Mouse (Mus musculus): ENCODE results near the gene Itga4. TPM values are rescaled to one million over a fixed set of nuclear protein-coding genes. Genes with fewer than 3 reads are reported as not detected.

The Itga4 gene
- polyA plus RNA-seq (2015; fragmentation: Nextera tagmentation; extraction: Ambion mirVana), result 5.3 and 6.1 TPM in 2 replicates

DNA sequence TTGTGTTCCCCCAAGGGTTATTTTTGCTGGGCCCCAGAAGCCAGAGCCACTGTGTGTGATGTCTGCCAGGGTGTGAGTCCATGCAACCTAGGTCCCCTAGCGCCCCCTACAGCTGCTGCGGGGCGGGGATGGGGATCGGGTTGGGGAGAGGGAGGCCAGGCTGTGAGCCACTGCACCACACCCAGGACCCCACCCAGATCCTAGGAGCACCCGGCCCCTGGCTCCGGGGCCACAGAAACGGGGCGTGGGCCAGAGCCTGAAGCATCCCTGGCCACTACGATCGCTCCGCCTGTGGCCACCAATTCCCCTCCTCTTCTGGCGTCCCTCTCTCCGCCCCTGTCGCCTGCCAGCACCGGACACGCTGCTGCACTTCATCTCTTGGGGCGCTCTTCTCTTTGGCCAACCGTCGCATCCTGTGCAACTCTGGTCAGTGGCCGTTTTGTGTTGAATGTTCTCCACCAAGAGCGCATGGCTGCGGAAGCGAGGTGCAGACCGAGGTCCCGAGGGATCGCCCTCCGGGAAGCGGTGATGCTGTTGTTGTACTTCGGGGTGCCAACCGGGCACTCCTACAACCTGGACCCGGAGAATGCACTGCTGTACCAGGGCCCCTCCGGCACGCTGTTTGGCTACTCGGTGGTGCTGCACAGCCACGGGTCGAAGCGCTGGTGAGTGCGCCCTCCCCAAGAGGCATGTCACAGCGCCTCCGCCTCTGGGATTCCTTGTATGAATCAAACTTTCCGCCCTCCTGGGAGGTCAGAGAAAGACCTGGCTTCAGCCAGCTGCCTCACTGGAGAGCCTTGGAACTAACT is at the start of gene Itga4:
TSS of gene Itga4 (plus strand) at position 235 of the 809 bp plus-strand sequence.
- Histone ChIP-seq H3K9ac (ENCODE audit: low read length) (peak within 1 kb of the TSS; percentile 70), H3K4me1 (ENCODE audit: control insufficient read depth, insufficient read depth, low read length) (peaks cover 13% of the 10 kb centered on the region), H3K4me3 (replicated peaks; ENCODE audit: low read length) (peak within 1 kb of the TSS; percentile 50), H3K36me3 (ENCODE audit: control insufficient read depth, insufficient read depth, low read length) (no peaks in the 10 kb centered on the region), H3K27me3 (ENCODE audit: control insufficient read depth, insufficient read depth, low read length) (no peaks in the 10 kb centered on the region), H3K9me3 (replicated peaks; ENCODE audit: control insufficient read depth, low read length) (no peaks in the 10 kb centered on the region), H3K4me2 (ENCODE audit: low read depth, low read length) (peak within 1 kb of the TSS; percentile 94), H3K27ac (ENCODE audit: low read length) (peak within 1 kb of the TSS; percentile 53)
- under 1% methylated on average over 41 of the region's 41 CpGs for WGBS
- peak; percentile 88 for ATAC-seq (ENCODE audit: insufficient read depth, low FRiP score)

DNA sequence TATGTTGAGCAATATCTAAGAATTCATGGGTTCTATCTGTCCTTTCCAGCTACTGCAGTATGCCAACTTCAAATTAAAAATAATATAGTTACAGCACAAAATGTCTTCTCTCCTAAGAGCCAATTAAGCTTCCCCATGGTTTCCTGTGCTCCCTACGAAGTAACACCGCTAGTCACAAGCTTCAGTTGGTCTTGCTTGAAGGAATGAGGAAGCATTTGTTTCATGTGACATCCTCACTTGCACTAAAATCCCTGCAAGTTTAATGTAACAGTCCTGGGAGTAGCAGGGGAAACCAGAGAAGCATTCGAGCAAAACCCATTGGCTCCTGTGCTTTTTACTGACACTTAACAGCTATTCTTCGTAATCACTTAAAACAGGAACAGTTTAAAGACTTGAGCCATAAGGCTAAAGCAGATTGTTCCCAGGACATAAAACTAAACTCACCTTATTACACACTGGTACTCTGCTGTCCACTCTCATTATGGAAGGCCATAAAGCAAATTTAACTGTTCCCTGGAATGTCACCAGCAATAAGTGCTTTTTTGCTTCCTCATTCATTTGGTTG is 49.0 kb upstream of the Itga4 start:
- ATAC-seq (ENCODE audit: insufficient read depth, low FRiP score), result no peak
- Histone ChIP-seq H3K9me3 (replicated peaks; ENCODE audit: control insufficient read depth, low read length) (no peaks in the 10 kb centered on the region), H3K4me3 (replicated peaks; ENCODE audit: low read length) (no peak overlapping the region), H3K4me1 (ENCODE audit: control insufficient read depth, insufficient read depth, low read length) (no peaks in the 10 kb centered on the region), H3K27ac (ENCODE audit: low read length) (no peak overlapping the region), H3K27me3 (ENCODE audit: control insufficient read depth, insufficient read depth, low read length) (no peaks in the 10 kb centered on the region), H3K4me2 (ENCODE audit: low read depth, low read length) (no peak overlapping the region), H3K9ac (ENCODE audit: low read length) (no peak overlapping the region), H3K36me3 (ENCODE audit: control insufficient read depth, insufficient read depth, low read length) (no peaks in the 10 kb centered on the region)
- 68% methylated on average over 4 of the region's 4 CpGs for WGBS

GRCm38 (mm10) chr2:79214982-79215381 is 40.2 kb upstream of the Itga4 start:
- Histone ChIP-seq H3K36me3 (ENCODE audit: control insufficient read depth, insufficient read depth, low read length) (no peaks in the 10 kb centered on the region), H3K9me3 (replicated peaks; ENCODE audit: control insufficient read depth, low read length) (no peaks in the 10 kb centered on the region), H3K9ac (ENCODE audit: low read length) (no peak overlapping the region), H3K4me2 (ENCODE audit: low read depth, low read length) (no peak overlapping the region), H3K27me3 (ENCODE audit: control insufficient read depth, insufficient read depth, low read length) (no peaks in the 10 kb centered on the region), H3K27ac (ENCODE audit: low read length) (no peak overlapping the region), H3K4me3 (replicated peaks; ENCODE audit: low read length) (no peak overlapping the region), H3K4me1 (ENCODE audit: control insufficient read depth, insufficient read depth, low read length) (no peaks in the 10 kb centered on the region)
- no peak for ATAC-seq (ENCODE audit: insufficient read depth, low FRiP score)

DNA sequence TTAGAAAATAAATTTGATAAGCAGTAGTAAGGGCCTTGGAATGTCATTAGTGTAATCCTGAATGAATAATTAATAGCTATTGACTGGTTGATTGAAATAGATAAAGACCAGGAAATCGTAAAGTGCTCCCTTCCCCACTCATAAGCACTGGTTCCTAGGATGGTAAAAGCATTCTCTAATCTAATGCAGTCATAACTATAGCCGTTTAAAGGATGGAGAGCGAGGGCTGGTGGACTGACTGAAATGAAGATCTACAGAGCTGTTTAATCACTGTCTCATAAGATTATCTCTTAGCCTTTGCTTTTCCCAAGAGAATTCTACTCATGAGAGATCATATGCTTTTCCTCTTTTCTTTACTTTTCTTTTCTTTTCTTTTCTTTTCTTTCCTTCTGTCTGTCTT is 39.7 kb upstream of the Itga4 start:
- H3K27ac ChIP-seq (ENCODE audit: low read length), result no peak overlapping the region
- H3K27me3 ChIP-seq (ENCODE audit: control insufficient read depth, insufficient read depth, low read length), result no peaks in the 10 kb centered on the region
- 65% methylated on average over 3 of the region's 3 CpGs for WGBS
- H3K4me2 ChIP-seq (ENCODE audit: low read depth, low read length), result no peak overlapping the region
- no peak overlapping the region for H3K4me3 ChIP-seq (replicated peaks; ENCODE audit: low read length)
- no peaks in the 10 kb centered on the region for H3K4me1 ChIP-seq (ENCODE audit: control insufficient read depth, insufficient read depth, low read length)
- no peak overlapping the region for H3K9ac ChIP-seq (ENCODE audit: low read length)
- no peak for ATAC-seq (ENCODE audit: insufficient read depth, low FRiP score)
- H3K36me3 ChIP-seq (ENCODE audit: control insufficient read depth, insufficient read depth, low read length), result no peaks in the 10 kb centered on the region
- H3K9me3 ChIP-seq (replicated peaks; ENCODE audit: control insufficient read depth, low read length), result no peaks in the 10 kb centered on the region

DNA sequence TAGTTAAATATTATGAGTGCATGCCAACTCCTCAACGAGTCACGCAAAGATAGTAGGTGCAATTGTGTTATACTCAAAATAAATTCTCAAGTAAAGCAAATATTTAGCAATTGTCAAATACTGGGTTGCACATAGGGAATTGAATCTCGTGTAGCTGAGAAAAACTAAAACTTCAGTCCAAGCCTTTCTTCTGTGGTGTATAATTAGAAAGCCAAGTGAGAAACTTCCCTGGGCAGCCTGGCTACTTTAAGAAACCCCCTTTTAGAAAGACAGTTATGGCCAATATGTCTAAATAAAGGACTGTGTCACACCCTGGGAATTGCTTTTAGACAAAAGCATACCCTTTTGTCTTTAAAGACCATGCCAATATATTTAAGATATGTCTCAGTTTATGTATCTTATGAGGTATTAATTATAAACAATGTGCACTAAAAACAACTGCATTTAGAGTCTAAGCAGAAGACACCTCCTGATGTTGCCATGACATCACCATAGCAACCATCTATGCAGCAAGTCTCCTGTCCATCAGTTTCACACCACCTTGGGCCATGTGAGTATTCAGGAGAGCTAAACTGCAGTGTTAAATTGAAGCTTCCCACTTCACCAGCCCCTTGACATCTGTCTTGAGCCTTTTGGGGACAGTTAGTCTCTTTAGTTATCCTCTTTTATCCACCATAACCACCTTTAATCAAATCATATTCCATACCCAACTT is 30.4 kb upstream of the Itga4 start:
- H3K27ac ChIP-seq (ENCODE audit: low read length), result no peak overlapping the region
- 63% methylated on average over 3 of the region's 3 CpGs for WGBS
- no peaks in the 10 kb centered on the region for H3K36me3 ChIP-seq (ENCODE audit: control insufficient read depth, insufficient read depth, low read length)
- ATAC-seq (ENCODE audit: insufficient read depth, low FRiP score), result no peak
- no peak overlapping the region for H3K4me2 ChIP-seq (ENCODE audit: low read depth, low read length)
- no peaks in the 10 kb centered on the region for H3K9me3 ChIP-seq (replicated peaks; ENCODE audit: control insufficient read depth, low read length)
- no peak overlapping the region for H3K9ac ChIP-seq (ENCODE audit: low read length)
- no peaks in the 10 kb centered on the region for H3K4me1 ChIP-seq (ENCODE audit: control insufficient read depth, insufficient read depth, low read length)
- H3K27me3 ChIP-seq (ENCODE audit: control insufficient read depth, insufficient read depth, low read length), result no peaks in the 10 kb centered on the region
- H3K4me3 ChIP-seq (replicated peaks; ENCODE audit: low read length), result no peak overlapping the region

- Histone ChIP-seq H3K27ac (ENCODE audit: low read length) (no peak overlapping the region), H3K4me1 (ENCODE audit: control insufficient read depth, insufficient read depth, low read length) (no peaks in the 10 kb centered on the region), H3K36me3 (ENCODE audit: control insufficient read depth, insufficient read depth, low read length) (no peaks in the 10 kb centered on the region), H3K4me3 (replicated peaks; ENCODE audit: low read length) (no peak overlapping the region), H3K9ac (ENCODE audit: low read length) (no peak overlapping the region), H3K27me3 (ENCODE audit: control insufficient read depth, insufficient read depth, low read length) (no peaks in the 10 kb centered on the region), H3K4me2 (ENCODE audit: low read depth, low read length) (no peak overlapping the region), H3K9me3 (replicated peaks; ENCODE audit: control insufficient read depth, low read length) (no peaks in the 10 kb centered on the region)
- WGBS, result 65% methylated on average over 4 of the region's 4 CpGs
- ATAC-seq (ENCODE audit: insufficient read depth, low FRiP score), result no peak
Measured at GRCm38 (mm10) chr2:79227805-79228241, 27.4 kb upstream of the Itga4 start.

DNA sequence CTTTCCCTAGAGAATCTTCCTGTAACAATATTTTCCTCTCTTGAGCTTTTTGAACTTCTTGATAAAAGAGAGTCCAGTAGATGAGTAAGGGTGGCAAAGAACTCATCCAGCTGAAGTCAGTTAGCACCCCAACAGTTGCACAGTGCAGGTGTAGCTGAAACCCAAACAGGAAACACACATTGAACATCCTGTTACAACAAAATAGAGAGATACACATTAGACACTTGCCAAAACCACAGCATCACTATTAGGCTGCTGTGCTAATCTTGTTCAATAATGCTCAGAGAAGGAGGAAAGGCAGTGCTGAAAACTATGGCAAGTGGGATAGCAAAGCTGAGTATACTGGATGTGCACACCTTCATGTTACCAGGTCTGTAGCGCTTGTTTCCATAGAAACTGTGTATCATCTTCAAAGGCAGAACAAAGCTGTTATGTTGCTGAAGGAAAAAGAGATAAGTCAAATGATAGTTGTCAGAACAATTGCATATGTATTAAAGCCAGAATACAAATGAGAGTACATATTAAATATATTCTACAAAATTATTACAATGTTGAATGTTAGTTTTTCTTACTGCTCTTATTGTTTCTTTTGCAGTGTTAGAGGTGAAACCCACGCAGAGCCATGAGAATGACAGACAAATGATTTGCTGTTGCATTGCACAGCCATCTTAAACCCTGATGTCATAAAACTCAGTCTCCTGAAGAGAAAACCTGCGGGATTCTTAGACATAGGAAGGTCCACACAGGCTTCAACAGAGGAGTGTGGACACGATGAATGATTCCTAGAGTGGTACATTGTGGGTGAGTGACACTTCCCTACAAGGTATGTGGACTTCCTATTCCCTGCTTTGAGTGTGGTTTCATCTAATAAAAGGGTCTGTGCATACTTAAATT is 23.9 kb upstream of the Itga4 start:
- Histone ChIP-seq H3K27me3 (ENCODE audit: control insufficient read depth, insufficient read depth, low read length) (no peaks in the 10 kb centered on the region), H3K9me3 (replicated peaks; ENCODE audit: control insufficient read depth, low read length) (no peaks in the 10 kb centered on the region), H3K4me3 (replicated peaks; ENCODE audit: low read length) (no peak overlapping the region), H3K36me3 (ENCODE audit: control insufficient read depth, insufficient read depth, low read length) (no peaks in the 10 kb centered on the region), H3K4me2 (ENCODE audit: low read depth, low read length) (no peak overlapping the region), H3K9ac (ENCODE audit: low read length) (no peak overlapping the region), H3K4me1 (ENCODE audit: control insufficient read depth, insufficient read depth, low read length) (no peaks in the 10 kb centered on the region), H3K27ac (ENCODE audit: low read length) (no peak overlapping the region)
- ATAC-seq (ENCODE audit: insufficient read depth, low FRiP score), result no peak
- 86% methylated on average over 4 of the region's 4 CpGs for WGBS

DNA sequence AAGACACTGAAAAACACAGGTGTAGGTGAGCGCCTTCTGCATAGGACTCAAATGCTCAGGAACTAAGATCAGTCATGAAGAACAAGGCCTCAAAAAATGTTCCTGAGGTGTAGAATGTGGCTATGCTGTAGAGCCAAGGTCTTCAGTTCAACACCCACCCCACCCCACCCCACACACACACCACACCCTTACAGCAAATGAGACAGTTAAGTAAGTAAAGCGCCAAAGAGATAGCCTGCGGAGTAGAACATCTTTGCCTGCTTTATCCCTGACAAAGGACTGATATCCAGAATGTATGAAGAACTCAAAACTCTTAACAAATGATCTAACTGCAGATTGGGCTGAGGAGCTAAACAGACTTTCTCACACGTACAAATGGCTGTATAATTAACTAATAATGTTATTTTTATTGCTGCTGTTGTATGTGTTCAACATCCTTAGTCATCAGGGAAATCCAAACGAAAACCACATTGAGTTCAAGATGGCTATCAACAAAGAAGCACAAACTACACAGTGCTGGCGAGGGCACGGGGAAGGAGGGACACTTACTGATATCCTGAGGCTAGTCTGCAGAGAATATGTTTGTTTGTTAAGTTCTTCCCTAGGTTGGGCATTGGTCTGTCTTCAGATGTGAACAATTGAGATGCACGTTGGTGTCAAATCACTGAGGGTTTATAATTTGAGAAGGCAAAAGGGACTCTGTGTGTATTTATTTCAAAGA is 19.3 kb upstream of the Itga4 start:
- H3K4me2 ChIP-seq (ENCODE audit: low read depth, low read length), result no peak overlapping the region
- 76% methylated on average over 8 of the region's 8 CpGs for WGBS
- H3K9ac ChIP-seq (ENCODE audit: low read length), result no peak overlapping the region
- ATAC-seq (ENCODE audit: insufficient read depth, low FRiP score), result no peak
- no peak overlapping the region for H3K4me3 ChIP-seq (replicated peaks; ENCODE audit: low read length)
- no peaks in the 10 kb centered on the region for H3K36me3 ChIP-seq (ENCODE audit: control insufficient read depth, insufficient read depth, low read length)
- H3K27ac ChIP-seq (ENCODE audit: low read length), result no peak overlapping the region
- H3K4me1 ChIP-seq (ENCODE audit: control insufficient read depth, insufficient read depth, low read length), result no peaks in the 10 kb centered on the region
- no peaks in the 10 kb centered on the region for H3K9me3 ChIP-seq (replicated peaks; ENCODE audit: control insufficient read depth, low read length)
- no peaks in the 10 kb centered on the region for H3K27me3 ChIP-seq (ENCODE audit: control insufficient read depth, insufficient read depth, low read length)

Data from stomach, embryonic 16.5 days (tissue).